In genomic region chr11:107334849-107335484, GRCm38 (mm10) we compare ENCODE assay signal across 10 mouse cellular contexts.
DNase-seq lines count a peak whose midpoint lies in the region; ATAC-seq and TF ChIP-seq lines count a peak whose summit lies in the region.
"Had no signal": no experiment of that assay in that cellular context is flagged by ENCODE, and none has a peak within 500 bp of the region (broad histone marks: within the 10 kb centered on the region; RNA-seq: fewer than 3 reads in every experiment).

No protein-coding gene starts in this region.

- H3K4me2 ChIP-seq in neural tube, embryonic 13.5 days = no peak overlapping the region
- H3K4me2 ChIP-seq in limb, embryonic 15.5 days = no peak overlapping the region
- H3K4me2 ChIP-seq in midbrain, postnatal 0 days (ENCODE audit: low read depth, low read length, poor library complexity, severe bottlenecking) = no peak overlapping the region

- intact Hi-C loops in heart, postnatal 25 days (cut with DNase I) = loop anchor here (2.0 to 5.0 kb wide), 3 partner anchors 58 to 132 kb away; no protein-coding TSS in a partner anchor

- H3K27me3 ChIP-seq in neural tube, embryonic 13.5 days = no peaks in the 10 kb centered on the region
- H3K27me3 ChIP-seq in limb, embryonic 15.5 days = no peaks in the 10 kb centered on the region
- H3K27me3 ChIP-seq in midbrain, postnatal 0 days (ENCODE audit: insufficient read depth, low read length) = no peaks in the 10 kb centered on the region

- TF ChIP-seq CTCF in midbrain, postnatal 0 days (IDR thresholded peaks at IDR 0.05) = no peak

- no peaks in the 10 kb centered on the region for H3K9me3 ChIP-seq in neural tube, embryonic 13.5 days
- no peaks in the 10 kb centered on the region for H3K9me3 ChIP-seq in limb, embryonic 15.5 days
- H3K9me3 ChIP-seq in midbrain, postnatal 0 days (ENCODE audit: low read length) = no peaks in the 10 kb centered on the region

- WGBS in neural tube, embryonic 13.5 days = 83% methylated on average over 15 of the region's 15 CpGs
- WGBS in limb, embryonic 15.5 days = 75% methylated on average over 15 of the region's 15 CpGs
- 76% methylated on average over 15 of the region's 15 CpGs for WGBS in midbrain, postnatal 0 days

- H3K9ac ChIP-seq in neural tube, embryonic 13.5 days = no peak overlapping the region
- H3K9ac ChIP-seq in limb, embryonic 15.5 days = no peak overlapping the region
- H3K9ac ChIP-seq in midbrain, postnatal 0 days (replicated peaks; ENCODE audit: low read length, poor library complexity, severe bottlenecking) = no peak overlapping the region
- H3K9ac ChIP-seq: liver, embryonic 14.5 days had no signal

- no peak for ATAC-seq in neural tube, embryonic 13.5 days (ENCODE audit: low read depth)
- ATAC-seq in limb, embryonic 15.5 days (ENCODE audit: insufficient number of reproducible peaks, low FRiP score, low TSS enrichment, low read depth) = no peak
- ATAC-seq in megakaryocyte progenitor cell, adult 5-6 weeks (replicated peaks; ENCODE audit: poor library complexity) = no peak
- ATAC-seq in midbrain, postnatal 0 days (ENCODE audit: low FRiP score) = no peak

- H3K27ac ChIP-seq in neural tube, embryonic 13.5 days (replicated peaks) = peak overlapping the region; percentile 46
- H3K27ac ChIP-seq in limb, embryonic 15.5 days = peak overlapping the region; percentile 69
- H3K27ac ChIP-seq in midbrain, postnatal 0 days (ENCODE audit: low read depth, low read length) = no peak overlapping the region
- H3K27ac ChIP-seq: liver, embryonic 14.5 days had no signal

- no peak for DNase-seq in neural tube, embryonic 10.5 days (ENCODE audit: extremely low spot score, low spot score)
- DNase-seq in heart, postnatal 25 days (ENCODE audit: low spot score) = peak; percentile 44
- no peak for DNase-seq in midbrain, postnatal 0 days (ENCODE audit: low spot score)
- no peak for DNase-seq in layer of hippocampus, adult 18-20 months (ENCODE audit: low spot score in 2 of 2)
- no peak for DNase-seq in layer of hippocampus, postnatal 36 days
- DNase-seq: cerebellum, adult 11 months had no signal

- H3K36me3 ChIP-seq in neural tube, embryonic 13.5 days = no peaks in the 10 kb centered on the region; the same call in 1 of the 2 replicates
- H3K36me3 ChIP-seq in limb, embryonic 15.5 days = peaks cover 9% of the 10 kb centered on the region; the same call in 1 of the 2 replicates
- no peaks in the 10 kb centered on the region for H3K36me3 ChIP-seq in midbrain, postnatal 0 days (ENCODE audit: insufficient read depth, low read length)

- H3K4me1 ChIP-seq in neural tube, embryonic 13.5 days (replicated peaks) = peaks cover 25% of the 10 kb centered on the region
- H3K4me1 ChIP-seq in limb, embryonic 15.5 days = no peaks in the 10 kb centered on the region
- peaks cover 4% of the 10 kb centered on the region; the same call in 1 of the 2 replicates for H3K4me1 ChIP-seq in midbrain, postnatal 0 days (ENCODE audit: insufficient read depth, low read length)

- no peak overlapping the region for H3K4me3 ChIP-seq in neural tube, embryonic 13.5 days
- no peak overlapping the region for H3K4me3 ChIP-seq in limb, embryonic 15.5 days
- no peak overlapping the region for H3K4me3 ChIP-seq in midbrain, postnatal 0 days (ENCODE audit: low read depth, low read length)
